Mouse (Mus musculus) adrenal gland, adult 18-20 months (tissue): ENCODE results near the gene Ppm1h. TPM values are rescaled to one million over a fixed set of nuclear protein-coding genes. Genes with fewer than 3 reads are reported as not detected.

ENCODE experiments used
- DNase-seq, 2 experiments: peaks; one replicate each; pipeline ENCODE4 v3.0.0; 2021 to 2022; ENCODE audit warnings: low spot score in 2 of 2
- total RNA-seq, 2 experiments: library from RNA; stranded (reverse); gene quantifications; 1 replicate in 1 of 2; 2 replicates in 1 of 2; pipeline ENCODE4 v1.2.3; 2021

Ppm1h gene
- total RNA-seq, 2 experiments from 2014 or later = 12.9 to 22.6 TPM

DNA sequence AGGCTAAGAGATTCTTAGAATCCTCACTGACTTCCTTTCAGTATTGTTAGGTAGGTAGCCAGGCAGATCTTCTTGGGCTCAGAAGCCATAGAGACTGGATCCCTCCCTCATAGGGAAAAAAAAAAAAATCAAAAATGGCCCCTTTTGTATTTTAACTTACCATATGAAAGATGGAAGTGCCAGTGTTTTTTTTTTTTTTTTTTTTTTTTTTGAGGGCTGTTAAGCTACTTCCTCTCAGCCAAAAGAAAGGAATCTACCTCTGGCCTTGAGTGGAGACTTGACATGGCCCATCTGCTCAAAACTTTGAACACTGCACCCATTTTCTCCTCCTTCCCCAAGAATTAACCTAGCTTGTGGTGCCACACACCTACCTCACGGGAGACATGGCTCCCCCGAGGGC, 127.3 kb downstream of the Ppm1h start:
- no peak for DNase-seq

- peak; percentile 69 to 73 for DNase-seq
Measured at GRCm38 (mm10) chr10:122807127-122808105, 128.9 kb downstream of the Ppm1h start.

DNA sequence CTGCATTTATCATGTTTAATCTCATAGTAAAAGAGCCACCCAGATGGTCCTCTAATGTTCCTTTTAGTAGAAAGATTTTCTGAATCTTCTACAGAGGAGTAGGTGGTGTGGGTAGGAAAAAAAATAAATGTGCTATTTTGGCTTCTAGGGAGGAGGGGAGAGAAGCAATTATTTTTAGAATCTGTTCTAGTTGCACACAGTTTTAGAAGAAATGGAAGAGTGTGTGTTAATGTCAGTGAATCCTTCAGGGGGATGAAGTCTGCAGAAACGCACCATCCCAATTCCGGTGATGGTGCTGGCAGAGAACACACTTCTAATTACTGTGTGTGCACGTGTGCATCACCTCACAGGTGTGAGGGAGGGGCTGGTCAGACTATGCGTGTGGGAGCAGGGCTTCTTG, 129.6 kb downstream of the Ppm1h start:
- DNase-seq = no peak

GRCm38 (mm10) chr10:122809851-122810250, 131.3 kb downstream of the Ppm1h start:
- DNase-seq = no peak

DNA sequence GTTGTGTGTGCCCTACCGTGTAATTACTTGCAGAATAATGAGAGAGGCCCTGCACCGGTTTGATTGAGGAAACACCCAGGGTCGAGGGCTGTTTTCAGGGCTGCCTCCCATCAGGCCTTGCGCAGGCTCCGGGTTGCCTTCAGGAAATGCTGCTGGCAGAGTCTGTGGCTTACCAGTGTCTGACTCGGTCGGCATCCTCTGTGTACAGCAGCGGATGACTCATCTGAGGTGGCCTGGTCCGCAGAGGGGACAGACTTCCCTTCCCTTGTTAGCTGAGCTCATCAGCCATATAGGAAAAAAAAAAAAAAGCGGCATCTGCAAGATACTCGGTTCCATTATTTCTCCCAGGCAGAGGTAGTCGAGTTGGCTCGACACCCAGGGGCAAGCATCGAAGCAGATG, 136.5 kb downstream of the Ppm1h start:
- peak; percentile 47 for DNase-seq

GRCm38 (mm10) chr10:122817741-122818140, 139.2 kb downstream of the Ppm1h start:
- no peak for DNase-seq

GRCm38 (mm10) chr10:122819808-122820207, 141.2 kb downstream of the Ppm1h start:
- DNase-seq = no peak

DNA sequence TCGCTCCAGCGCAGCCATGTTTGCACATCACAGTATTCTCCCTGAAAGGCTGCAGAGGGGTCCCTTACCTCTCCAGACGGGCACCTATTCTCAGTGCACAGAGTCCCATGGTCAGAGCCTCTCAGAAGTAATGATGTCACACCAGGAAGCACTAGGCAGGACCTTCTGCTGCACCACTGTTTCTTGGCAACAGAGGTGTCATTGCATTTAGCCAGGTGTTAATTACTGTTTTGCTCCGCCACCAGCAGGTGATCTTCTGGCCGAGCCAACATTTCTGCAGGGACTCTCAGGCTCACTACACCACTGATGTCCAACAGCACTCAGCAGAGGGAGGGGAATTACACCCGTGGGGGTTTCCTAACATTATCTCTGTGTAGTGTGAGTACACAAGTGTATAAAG, 143.0 kb downstream of the Ppm1h start:
- no peak for DNase-seq

DNA sequence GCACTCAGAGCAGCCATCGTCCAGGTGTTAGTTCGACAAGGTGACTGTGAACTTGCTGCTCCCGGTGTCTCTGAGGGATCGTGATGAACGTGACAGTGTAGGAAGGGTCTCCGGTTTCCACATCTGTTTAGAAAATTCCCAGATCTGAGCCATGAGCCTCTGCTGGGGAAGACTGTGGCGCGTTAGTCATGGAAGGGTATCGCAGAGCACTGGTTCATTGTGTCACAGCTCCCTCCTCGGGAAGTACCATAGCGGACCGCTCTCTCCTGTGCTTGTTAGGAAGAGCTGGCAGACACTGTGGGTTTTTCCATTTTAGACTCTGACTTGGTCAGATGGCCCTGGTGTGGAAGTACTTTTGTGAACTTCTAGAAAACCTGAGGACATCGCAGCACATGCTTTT, 145.1 kb downstream of the Ppm1h start:
- DNase-seq = no peak

DNA sequence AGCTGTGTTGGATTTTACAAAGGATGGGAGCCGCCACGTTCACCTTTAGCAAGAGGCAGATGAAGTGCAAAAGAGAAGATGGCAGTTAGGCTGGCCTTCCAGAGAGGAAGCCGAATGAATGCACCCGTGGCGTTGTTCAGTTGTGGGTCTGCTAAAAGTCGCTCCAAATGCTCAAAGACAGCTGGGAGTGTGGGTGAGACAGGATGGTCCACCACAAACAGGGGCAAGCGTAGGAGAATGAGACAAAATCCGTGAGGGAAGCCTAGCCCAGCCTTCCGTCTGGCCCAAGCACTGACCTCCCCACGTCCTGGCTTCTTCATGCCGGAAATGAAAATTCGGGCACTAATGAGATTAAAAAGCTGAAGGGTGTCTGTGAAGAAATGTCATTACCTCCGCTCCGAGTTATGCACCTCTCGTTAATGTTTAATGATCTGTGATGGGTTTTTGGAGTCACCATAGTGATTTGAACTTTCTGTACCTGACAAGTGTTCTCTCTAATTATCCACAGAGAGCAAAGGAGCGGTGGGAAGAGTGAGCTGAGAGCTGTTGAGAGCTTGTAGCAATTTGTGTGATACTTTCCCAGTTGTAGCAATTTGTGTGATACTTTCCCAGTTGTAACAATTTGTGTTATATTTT, 148.3 kb downstream of the Ppm1h start:
- no peak for DNase-seq

DNA sequence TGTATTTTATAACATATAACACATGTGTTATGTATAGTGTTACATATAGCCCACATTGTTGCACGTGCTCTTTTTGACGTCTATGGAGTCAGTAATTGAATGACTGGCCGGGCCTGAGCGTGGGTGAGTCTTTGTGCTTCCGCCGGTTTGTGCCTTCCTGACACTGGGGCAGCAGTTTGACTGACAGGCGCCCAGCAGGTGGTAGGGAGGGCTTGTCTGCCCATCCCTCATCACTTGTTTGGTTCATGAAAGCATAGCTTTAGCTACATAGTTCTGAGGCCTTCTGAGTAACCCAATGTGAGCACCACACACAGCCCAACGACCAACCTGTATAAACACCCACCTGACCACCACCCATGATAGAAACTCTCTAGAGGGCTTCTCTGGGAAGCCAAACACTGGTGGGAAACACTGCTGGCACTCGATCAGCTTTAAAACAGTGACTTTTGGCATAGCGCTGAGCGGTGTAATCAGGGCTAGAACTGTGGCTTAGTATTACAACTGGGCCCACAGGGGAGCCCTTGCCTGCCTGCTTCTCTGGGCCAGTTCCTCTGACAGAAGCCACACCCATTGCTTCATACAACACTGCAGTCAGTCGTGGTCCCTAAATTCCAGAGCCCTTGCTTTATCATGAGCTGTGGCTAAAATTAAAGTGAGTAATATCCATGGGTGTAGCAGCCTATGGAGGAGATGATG, 149.3 kb downstream of the Ppm1h start:
- DNase-seq = no peak

- no peak for DNase-seq
Measured at GRCm38 (mm10) chr10:122829801-122830217, 151.2 kb downstream of the Ppm1h start.

DNA sequence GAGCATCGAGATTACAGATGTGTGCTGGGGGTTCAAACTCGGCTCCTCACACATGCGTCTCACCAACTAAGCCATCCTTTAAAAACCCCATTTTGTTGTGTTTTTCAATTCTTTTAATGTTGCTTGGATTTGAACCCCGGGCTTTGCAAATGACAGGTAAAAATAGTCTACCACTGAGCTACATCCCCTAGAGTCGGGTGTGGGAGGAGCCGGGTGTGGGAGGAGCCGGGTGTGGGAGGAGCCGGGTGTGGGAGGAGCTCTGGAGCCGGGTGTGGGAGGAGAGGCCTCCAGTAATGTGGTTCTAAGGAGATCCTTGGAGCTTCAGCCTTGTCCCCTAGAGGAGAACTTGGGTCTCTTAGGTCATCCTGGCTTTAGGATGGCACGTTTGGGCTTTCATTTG, 152.1 kb downstream of the Ppm1h start:
- no peak for DNase-seq

GRCm38 (mm10) chr10:122842014-122842413, 163.5 kb downstream of the Ppm1h start:
- DNase-seq = no peak

DNA sequence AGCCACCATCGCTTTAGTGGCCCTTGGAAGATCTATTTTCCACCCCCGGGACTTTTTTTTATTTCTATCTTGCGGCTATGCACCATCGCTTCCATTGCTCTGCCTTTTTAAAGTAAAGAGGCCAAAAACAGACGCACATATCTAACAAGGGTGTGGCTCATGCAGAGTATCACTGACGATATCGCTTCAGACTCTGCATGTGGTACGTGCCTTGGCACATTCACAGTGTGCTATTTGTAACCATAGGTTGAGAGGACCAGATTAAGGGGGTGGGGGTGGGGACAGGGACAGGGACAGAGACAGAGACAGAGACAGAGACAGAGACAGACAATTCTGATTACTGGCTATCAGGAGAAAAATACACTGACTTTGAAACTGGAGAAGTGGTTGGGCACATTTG, 164.4 kb downstream of the Ppm1h start:
- no peak for DNase-seq

- no peak for DNase-seq
Measured at GRCm38 (mm10) chr10:122845471-122845870, 166.9 kb downstream of the Ppm1h start.

DNA sequence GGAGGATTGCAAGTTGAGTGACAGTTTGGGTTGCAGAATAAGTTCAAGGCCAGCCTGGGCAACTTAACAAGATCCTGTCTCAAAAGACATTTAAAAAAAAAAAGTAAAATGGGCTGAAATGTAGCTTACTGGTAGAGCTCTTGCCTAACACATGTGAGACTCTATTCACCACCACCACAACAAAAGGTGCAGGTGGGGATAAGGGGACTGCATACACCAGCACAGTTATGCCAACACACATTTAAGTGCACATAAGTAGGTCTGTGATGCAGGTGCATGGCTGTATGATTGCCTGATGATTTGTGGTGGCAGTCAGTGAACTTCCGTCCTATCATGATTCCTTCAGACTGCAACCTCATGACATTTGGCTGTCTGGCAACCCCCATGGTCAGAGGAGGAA, 167.9 kb downstream of the Ppm1h start:
- DNase-seq = no peak

DNA sequence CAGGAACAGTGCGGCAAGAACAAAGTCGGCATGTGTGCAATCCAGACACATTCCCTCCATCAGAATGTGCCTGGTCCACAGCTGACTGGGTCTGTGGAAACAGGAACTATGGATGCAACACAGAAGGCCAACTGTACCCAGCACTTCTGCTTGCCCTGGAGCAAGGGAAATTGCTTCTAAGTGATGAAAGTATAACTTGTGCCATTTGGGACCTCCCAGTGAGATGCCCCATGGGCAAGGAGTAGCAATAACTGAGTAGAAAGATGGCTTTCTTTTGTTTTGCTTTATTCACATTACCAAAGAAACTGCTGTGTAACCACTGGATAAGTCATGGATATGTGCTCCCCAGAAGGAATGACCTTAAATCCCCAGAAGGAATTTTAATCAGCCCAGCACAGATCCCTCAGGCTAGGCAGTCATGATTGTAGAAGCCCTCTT, 169.5 kb downstream of the Ppm1h start:
- no peak for DNase-seq

GRCm38 (mm10) chr10:122851267-122852160, 173.0 kb downstream of the Ppm1h start:
- no peak for DNase-seq

DNA sequence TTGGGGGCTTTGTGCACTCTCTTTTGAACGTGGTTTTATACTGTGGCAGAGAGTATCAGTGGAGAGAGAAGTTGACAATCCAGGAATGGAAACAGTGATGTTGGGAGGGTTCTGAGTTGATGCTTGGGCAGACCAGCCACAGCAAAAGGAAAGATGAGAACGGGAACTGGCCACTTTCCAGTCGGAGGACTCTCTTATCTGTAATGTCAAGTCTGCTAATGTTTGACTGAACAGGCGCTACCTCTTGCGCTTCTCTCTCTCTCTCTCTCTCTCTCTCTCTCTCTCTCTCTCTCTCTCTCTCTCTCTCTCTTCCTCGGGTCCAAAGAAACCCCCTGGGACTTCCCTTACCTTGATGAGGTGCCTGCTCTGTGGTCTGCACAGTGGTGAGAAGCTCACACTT, 176.0 kb downstream of the Ppm1h start:
- no peak for DNase-seq

GRCm38 (mm10) chr10:122855149-122855548, 176.6 kb downstream of the Ppm1h start:
- DNase-seq = no peak
